Mouse (Mus musculus): ENCODE measurements at regions not wholly inside any gene's neighbourhood (a gene's known extent, or its start where the extent isn't known, plus 50 kb on each side); places are given as distances from the start of the nearest gene placed in this dataset.

GRCm38 (mm10) chr12:106191771-106192170, 181.7 kb downstream of the Vrk1 start:
- no peak for DNase-seq

GRCm38 (mm10) chr12:106199302-106199701, 189.3 kb downstream of the Vrk1 start:
- no peak for DNase-seq

- no peak for DNase-seq
Measured at GRCm38 (mm10) chr12:106203526-106203925, 193.5 kb downstream of the Vrk1 start.

GRCm38 (mm10) chr12:106210959-106211358, 200.9 kb downstream of the Vrk1 start:
- DNase-seq = no peak

GRCm38 (mm10) chr12:106211488-106211887, 201.5 kb downstream of the Vrk1 start:
- no peak for DNase-seq

GRCm38 (mm10) chr12:106212397-106212796, 202.4 kb downstream of the Vrk1 start:
- no peak for DNase-seq

GRCm38 (mm10) chr12:106220071-106220470, 210.0 kb downstream of the Vrk1 start:
- no peak for DNase-seq

- no peak for DNase-seq
Measured at GRCm38 (mm10) chr12:106226276-106226675, 216.2 kb downstream of the Vrk1 start.

- no peak for DNase-seq
Measured at GRCm38 (mm10) chr12:106226776-106227562, 216.9 kb downstream of the Vrk1 start.

GRCm38 (mm10) chr12:106227563-106227840, 217.5 kb downstream of the Vrk1 start:
- DNase-seq = no peak

GRCm38 (mm10) chr12:106245178-106245840, 235.3 kb downstream of the Vrk1 start:
- no peak for DNase-seq

- DNase-seq = no peak
Measured at GRCm38 (mm10) chr12:106273591-106273990, 263.6 kb downstream of the Vrk1 start.

GRCm38 (mm10) chr12:106277886-106278285, 267.9 kb downstream of the Vrk1 start:
- DNase-seq = peak; percentile 27

GRCm38 (mm10) chr12:106282491-106283106, 272.6 kb downstream of the Vrk1 start:
- DNase-seq = no peak

- DNase-seq = no peak
Measured at GRCm38 (mm10) chr12:106284814-106285213, 274.8 kb downstream of the Vrk1 start.

GRCm38 (mm10) chr12:106288791-106289515, 278.9 kb downstream of the Vrk1 start:
- DNase-seq = no peak

- DNase-seq = no peak
Measured at GRCm38 (mm10) chr12:106291476-106292046, 281.5 kb downstream of the Vrk1 start.

GRCm38 (mm10) chr12:106293117-106293516, 283.1 kb downstream of the Vrk1 start:
- DNase-seq = no peak

- DNase-seq = no peak
Measured at GRCm38 (mm10) chr12:106295596-106295995, 285.6 kb downstream of the Vrk1 start.

- no peak for DNase-seq
Measured at GRCm38 (mm10) chr12:106302617-106303016, 292.6 kb downstream of the Vrk1 start.

- DNase-seq = no peak
Measured at GRCm38 (mm10) chr12:106308291-106308955, 298.4 kb downstream of the Vrk1 start.

- no peak for DNase-seq
Measured at GRCm38 (mm10) chr12:106308956-106309610, 299.1 kb downstream of the Vrk1 start.
